In genomic region chr6:59028871-59029270, GRCm38 (mm10) we compare ENCODE assay signal across 19 mouse cellular contexts. TPM values are rescaled to one million over a fixed set of nuclear protein-coding genes. Genes with fewer than 3 reads are reported as not detected.
"Had no signal": no experiment of that assay in that cellular context is flagged by ENCODE, and none has a peak within 500 bp of the region (broad histone marks: within the 10 kb centered on the region; RNA-seq: fewer than 3 reads in every experiment).

No protein-coding gene starts in this region.

- ATAC-seq: midbrain, embryonic 16.5 days had no signal

- DNase-seq: lung, adult 18-20 months; lung, embryonic 14.5 days; lung, postnatal 10 days; lung, postnatal 4 days; midbrain, embryonic 14.5 days; retina, postnatal 1 day; right cerebral cortex, adult 18-20 months; right cerebral cortex, postnatal 14 days; right cerebral cortex, postnatal 4 days; spleen, adult 18-20 months; thymus, adult 2 months; thymus, postnatal 25 days; thymus, postnatal 4 days had no signal

- H3K27me3 ChIP-seq: midbrain, embryonic 12.5 days; neural tube, embryonic 13.5 days; neural tube, embryonic 15.5 days had no signal

RNA-seq across cellular contexts. Expression of gene Fam13a, which starts 4.5 kb away (rescaled TPM):
- total RNA-seq: megakaryocyte, adult 5-6 weeks; megakaryocyte-erythroid progenitor cell, adult 5-6 weeks had no signal
